Mouse (Mus musculus) hindbrain, embryonic 14.5 days (tissue): Measurements from ENCODE around the gene Gabpb1. TPM values are rescaled to one million over a fixed set of nuclear protein-coding genes. Genes with fewer than 3 reads are reported as not detected.

Experiments
- ATAC-seq: fragments of 200-750 bp; cut with Nextera tagmentation; 2 replicates; pipeline ENCODE4 v1.8.0; 2017; ENCODE audit warnings: moderate number of reproducible peaks, mild to moderate bottlenecking, moderate TSS enrichment, moderate library complexity; ENCODE audit not compliant: low FRiP score
- DNase-seq: peaks from one replicate; pipeline ENCODE4 v3.0.0-alpha.2; 2015; ENCODE audit warnings: low spot score
- H3K27ac ChIP-seq: fragments of 300-500 bp; sonication (generic); 2 replicates; pipeline ENCODE4 v1.5.1; 2014; ENCODE audit warnings: mild to moderate bottlenecking, moderate library complexity
- H3K27me3 ChIP-seq: fragments of 300-500 bp; sonication (generic); 2 replicates; pipeline ENCODE4 v1.6.1; 2014; ENCODE audit warnings: mild to moderate bottlenecking, low read length, mixed read lengths; ENCODE audit not compliant: control insufficient read depth, insufficient read depth
- H3K36me3 ChIP-seq: fragments of 300-500 bp; sonication (generic); replicated peaks from 2 replicates; pipeline ENCODE4 v1.6.1; 2014; ENCODE audit not compliant: control insufficient read depth, insufficient read depth
- H3K4me1 ChIP-seq: fragments of 300-500 bp; sonication (generic); replicated peaks from 2 replicates; pipeline ENCODE4 v1.6.1; 2014; ENCODE audit warnings: antibody characterized with exemption, low read length, mixed read lengths; ENCODE audit not compliant: control insufficient read depth, insufficient read depth
- H3K4me2 ChIP-seq: fragments of 300-500 bp; sonication (generic); replicated peaks from 2 replicates; pipeline ENCODE4 v1.6.1; 2014; ENCODE audit warnings: mild to moderate bottlenecking, moderate library complexity
- H3K4me3 ChIP-seq: fragments of 300-500 bp; sonication (generic); replicated peaks from 2 replicates; pipeline ENCODE4 v1.5.1; 2014; ENCODE audit warnings: mild to moderate bottlenecking, low read length
- H3K9ac ChIP-seq: fragments of 300-500 bp; sonication (generic); 2 replicates; pipeline ENCODE4 v1.6.1; 2014
- H3K9me3 ChIP-seq: fragments of 300-500 bp; sonication (generic); 2 replicates; pipeline ENCODE4 v1.6.1; 2016; ENCODE audit warnings: low read length; ENCODE audit not compliant: control insufficient read depth
- WGBS: fragments of 180-500 bp; shearing (Covaris S2); extraction: QIAGEN DNeasy Blood & Tissue Kit; methylation state at CpG from one replicate; pipeline ENCODE4 v1.1.7; 2014; 5-methylcytosine and 5-hydroxymethylcytosine counted together
- polyA plus RNA-seq: library from polyadenylated mRNA; unstranded; fragments of >200 nt; fragmentation: Nextera tagmentation; extraction: Ambion mirVana; gene quantifications from 2 replicates; pipeline ENCODE4 v1.2.1, GENCODE M21; 2014

Gabpb1 gene
- polyA plus RNA-seq, 1 experiment from 2014 or later: 41.7 TPM

- Histone ChIP-seq H3K4me2 (no peak overlapping the region), H3K9me3 (no peaks in the 10 kb centered on the region), H3K27me3 (no peaks in the 10 kb centered on the region), H3K36me3 (no peaks in the 10 kb centered on the region; the same call in 1 of the 2 replicates), H3K9ac (no peak overlapping the region), H3K4me1 (no peaks in the 10 kb centered on the region), H3K4me3 (no peak overlapping the region), H3K27ac (no peak overlapping the region)
- WGBS: 89% methylated on average over 8 of the region's 8 CpGs
- DNase-seq (no peak), ATAC-seq (no peak)
Observed at GRCm38 (mm10) chr2:126584621-126585369, 91.3 kb downstream of the Gabpb1 start.

- Histone ChIP-seq H3K4me3 (no peak overlapping the region), H3K4me2 (no peak overlapping the region), H3K27ac (no peak overlapping the region), H3K9ac (no peak overlapping the region), H3K9me3 (no peaks in the 10 kb centered on the region), H3K4me1 (no peaks in the 10 kb centered on the region), H3K27me3 (no peaks in the 10 kb centered on the region), H3K36me3 (no peaks in the 10 kb centered on the region; the same call in 1 of the 2 replicates)
- ATAC-seq (no peak), DNase-seq (no peak)
- 84% methylated on average over 6 of the region's 6 CpGs for WGBS
Observed at GRCm38 (mm10) chr2:126583960-126584359, 92.2 kb downstream of the Gabpb1 start.

- Histone ChIP-seq H3K4me2 (no peak overlapping the region), H3K4me1 (no peaks in the 10 kb centered on the region), H3K36me3 (peaks cover 5% of the 10 kb centered on the region; the same call in 1 of the 2 replicates), H3K9ac (no peak overlapping the region), H3K27ac (no peak overlapping the region), H3K27me3 (no peaks in the 10 kb centered on the region), H3K4me3 (no peak overlapping the region), H3K9me3 (no peaks in the 10 kb centered on the region)
- DNase-seq (no peak), ATAC-seq (no peak)
- WGBS: 96% methylated on average over 1 of the region's 1 CpGs
Observed at GRCm38 (mm10) chr2:126579282-126579681, 96.9 kb downstream of the Gabpb1 start.

Other genes starting within 250 kb of the Gabpb1 start
- gene Atp8b4, start 175.7 kb downstream of the Gabpb1 start, polyA plus RNA-seq: 0.08 TPM in 1 of 2 replicates, not detected in the other
- 9.7 and 13.4 TPM in 2 replicates for gene Slc27a2, start 123.9 kb downstream of the Gabpb1 start, polyA plus RNA-seq
- gene Hdc, start 57.0 kb downstream of the Gabpb1 start, polyA plus RNA-seq: 1.1 and 2.5 TPM in 2 replicates
- 30.0 and 35.2 TPM in 2 replicates for gene Usp8, start 31.0 kb upstream of the Gabpb1 start, polyA plus RNA-seq
- gene Usp50, start 107.1 kb upstream of the Gabpb1 start, polyA plus RNA-seq: 2.3 and 3.8 TPM in 2 replicates
- gene Trpm7, start 199.9 kb upstream of the Gabpb1 start, polyA plus RNA-seq: 30.8 and 34.3 TPM in 2 replicates